Mouse (Mus musculus) cerebral cortex, adult 2 months (tissue): ENCODE results near the gene Six6.

Experiments used
- WGBS: fragments of 180-500 bp; shearing (Covaris S2); methylation state at CpG from one replicate; pipeline ENCODE4 v1.1.7; 2018; 5-methylcytosine and 5-hydroxymethylcytosine counted together

Six6 gene

DNA sequence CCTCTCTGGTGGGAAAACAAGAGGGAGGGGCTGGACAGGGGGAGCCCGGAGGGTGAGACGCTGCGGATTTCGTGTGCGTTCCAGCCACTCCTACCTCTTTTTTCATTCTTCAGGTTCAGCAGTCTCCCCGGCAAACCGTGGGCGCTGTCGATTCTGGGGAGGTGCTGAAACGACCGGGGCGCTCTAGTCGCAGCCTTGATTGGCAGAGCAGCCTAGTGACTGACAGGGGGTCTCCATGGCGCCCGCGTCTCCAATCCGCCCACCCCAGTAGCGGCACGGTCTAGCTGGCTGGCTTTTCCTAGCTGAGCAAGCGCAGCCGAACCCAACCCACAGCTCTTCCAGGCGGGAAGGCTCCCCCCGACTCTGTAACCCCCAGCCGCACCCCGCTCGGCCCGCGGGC, at the start of gene Six6:
Six6 (plus strand) TSS at position 277 of the 400 bp plus-strand sequence.
- under 1% methylated on average over 28 of the region's 28 CpGs for WGBS

DNA sequence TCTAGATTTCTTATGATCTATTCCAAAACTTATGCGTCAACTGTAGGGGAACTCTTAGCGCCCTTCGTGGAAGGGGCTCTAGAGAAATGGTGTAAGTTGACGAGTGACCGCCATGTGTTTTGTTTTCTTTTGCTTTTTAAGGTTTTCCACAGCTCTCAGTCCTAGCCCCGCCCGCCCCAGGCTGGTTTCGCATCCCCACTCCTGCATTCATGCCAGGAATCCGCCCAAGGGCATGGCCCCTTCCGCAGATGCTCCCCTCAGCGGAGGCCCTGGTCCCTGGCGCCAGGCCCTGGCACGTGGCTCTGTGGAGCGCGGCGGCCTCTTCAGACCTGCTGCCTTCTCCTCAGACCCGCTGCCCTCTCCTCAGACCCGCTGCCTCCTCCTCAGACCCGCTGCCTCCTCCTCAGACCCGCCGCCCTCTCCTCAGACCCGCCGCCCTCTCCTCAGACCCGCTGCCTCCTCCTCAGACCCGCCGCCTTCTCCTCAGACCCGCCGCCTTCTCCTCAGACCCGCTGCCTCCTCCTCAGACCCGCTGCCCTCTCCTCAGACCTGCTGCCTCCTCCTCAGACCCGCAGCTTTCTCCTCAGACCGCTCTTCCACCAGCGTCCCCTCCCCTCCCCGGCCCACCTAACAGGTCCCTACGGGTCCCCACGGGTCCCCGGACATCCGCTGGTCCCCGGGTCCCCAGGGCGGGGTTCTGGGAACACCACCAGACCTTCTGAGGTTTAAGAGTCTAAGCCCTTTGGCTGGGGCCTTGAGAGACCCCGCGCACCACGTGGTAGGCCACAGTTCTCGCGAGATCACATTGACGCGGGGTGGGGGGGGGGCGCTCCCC, 22.3 kb upstream of the Six6 start:
- WGBS: 19% methylated on average over 48 of the region's 48 CpGs

DNA sequence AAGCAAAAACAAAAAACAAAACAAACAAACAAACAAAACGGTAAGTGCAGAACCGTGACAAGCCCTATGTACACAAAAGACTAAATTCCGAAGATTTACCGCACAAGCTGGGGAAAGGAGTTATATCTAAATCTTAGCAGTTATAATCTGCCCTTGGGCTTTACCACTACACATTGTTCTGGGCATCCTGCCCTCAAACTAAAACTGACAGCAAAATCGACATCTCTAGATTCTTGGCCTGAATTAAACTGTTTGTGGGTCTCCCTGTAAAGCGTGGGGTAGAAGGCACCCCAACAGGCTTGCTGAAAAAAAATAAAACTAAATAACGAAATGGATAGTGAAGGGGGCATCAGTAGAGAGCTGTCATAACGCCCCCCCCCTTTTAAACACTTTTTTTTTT, 2.9 kb upstream of the Six6 start:
- WGBS: 22% methylated on average over 8 of the region's 8 CpGs

GRCm38 (mm10) chr12:72937537-72938120, 2.1 kb upstream of the Six6 start:
- 6% methylated on average over 19 of the region's 19 CpGs for WGBS

DNA sequence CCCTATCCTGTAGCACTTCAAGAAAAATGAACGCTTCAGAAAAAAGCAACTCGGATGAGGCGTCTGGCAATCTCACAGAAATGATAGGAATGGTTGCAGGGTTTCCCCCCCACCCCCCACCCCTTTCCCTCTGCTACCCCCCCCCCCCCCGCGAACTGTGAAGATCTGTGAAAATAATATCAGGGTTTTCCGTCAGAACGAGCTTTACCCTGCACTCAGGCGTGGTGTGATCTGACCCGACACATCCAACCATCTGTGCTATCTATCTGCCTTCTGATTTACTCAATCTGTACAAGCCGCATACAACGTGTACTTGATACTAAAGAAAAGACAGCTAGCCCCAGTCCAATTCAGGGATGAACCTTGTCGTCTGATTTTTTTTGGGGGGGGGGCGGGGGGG, 1.5 kb upstream of the Six6 start:
- 6% methylated on average over 13 of the region's 13 CpGs for WGBS

- WGBS: 4% methylated on average over 14 of the region's 14 CpGs
These were observed 847 bp upstream of the Six6 start for GRCm38 (mm10) chr12:72938600-72939490.

DNA sequence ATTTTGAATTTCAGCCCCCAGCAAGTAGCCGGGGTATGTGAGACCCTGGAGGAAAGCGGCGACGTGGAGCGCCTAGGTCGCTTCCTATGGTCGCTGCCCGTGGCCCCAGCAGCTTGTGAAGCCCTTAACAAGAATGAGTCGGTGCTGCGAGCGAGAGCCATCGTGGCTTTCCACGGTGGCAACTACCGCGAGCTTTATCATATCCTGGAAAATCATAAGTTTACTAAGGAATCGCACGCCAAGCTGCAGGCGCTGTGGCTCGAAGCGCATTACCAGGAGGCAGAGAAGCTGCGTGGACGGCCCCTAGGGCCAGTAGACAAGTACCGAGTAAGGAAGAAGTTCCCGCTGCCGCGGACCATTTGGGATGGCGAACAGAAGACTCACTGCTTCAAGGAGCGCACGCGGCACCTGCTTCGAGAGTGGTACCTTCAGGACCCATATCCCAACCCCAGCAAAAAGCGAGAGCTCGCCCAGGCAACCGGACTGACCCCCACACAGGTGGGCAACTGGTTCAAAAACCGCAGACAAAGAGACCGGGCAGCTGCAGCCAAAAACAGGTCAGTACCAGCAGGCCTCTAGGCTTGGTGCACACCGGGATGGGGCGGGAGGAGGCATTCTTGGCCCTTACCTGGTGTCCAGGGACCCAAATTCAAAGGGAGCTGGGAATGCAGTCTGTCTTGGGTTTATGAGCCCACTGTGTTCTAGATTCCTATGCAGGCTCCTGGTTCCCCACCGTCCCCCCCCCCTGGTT, 554 bp downstream of the Six6 start, which contains the start of gene 4930447C04Rik:
4930447C04Rik (minus strand) TSS at position 704 of the 751 bp plus-strand sequence.
- 2% methylated on average over 39 of the region's 39 CpGs for WGBS

GRCm38 (mm10) chr12:72940822-72941397, 1.2 kb downstream of the Six6 start:
- WGBS: 8% methylated on average over 11 of the region's 11 CpGs

DNA sequence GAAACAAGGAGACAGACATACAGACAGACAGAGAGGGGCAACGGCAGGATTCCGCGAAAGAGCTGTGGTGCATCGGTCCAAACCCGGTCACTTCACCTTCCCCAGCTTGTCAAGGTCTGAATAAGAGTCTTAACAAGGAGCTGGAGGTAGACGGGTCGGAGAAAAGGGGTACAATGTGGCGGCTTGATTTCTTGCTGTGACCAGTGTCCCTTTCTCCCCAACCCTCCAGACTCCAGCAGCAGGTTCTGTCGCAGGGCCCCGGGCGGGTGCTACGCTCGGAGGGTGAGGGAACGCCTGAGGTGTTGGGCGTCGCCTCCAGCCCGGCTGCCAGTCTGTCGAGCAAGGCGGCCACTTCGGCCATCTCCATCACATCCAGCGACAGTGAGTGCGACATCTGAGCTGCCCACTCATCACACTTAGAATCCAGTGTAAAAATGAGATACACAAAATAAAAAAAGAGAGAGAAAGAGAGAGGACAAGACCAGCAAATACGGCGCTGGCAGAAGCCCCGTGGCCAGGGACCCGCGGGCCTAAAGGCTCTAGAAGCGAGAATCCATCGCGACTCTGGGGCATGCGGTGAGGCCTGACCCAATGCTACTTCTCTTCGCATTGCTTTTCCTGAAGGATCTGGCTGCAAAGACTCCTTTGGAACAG, 1.8 kb downstream of the Six6 start:
- 2% methylated on average over 32 of the region's 32 CpGs for WGBS

GRCm38 (mm10) chr12:72942171-72942570, 2.5 kb downstream of the Six6 start:
- WGBS: 33% methylated on average over 6 of the region's 6 CpGs

DNA sequence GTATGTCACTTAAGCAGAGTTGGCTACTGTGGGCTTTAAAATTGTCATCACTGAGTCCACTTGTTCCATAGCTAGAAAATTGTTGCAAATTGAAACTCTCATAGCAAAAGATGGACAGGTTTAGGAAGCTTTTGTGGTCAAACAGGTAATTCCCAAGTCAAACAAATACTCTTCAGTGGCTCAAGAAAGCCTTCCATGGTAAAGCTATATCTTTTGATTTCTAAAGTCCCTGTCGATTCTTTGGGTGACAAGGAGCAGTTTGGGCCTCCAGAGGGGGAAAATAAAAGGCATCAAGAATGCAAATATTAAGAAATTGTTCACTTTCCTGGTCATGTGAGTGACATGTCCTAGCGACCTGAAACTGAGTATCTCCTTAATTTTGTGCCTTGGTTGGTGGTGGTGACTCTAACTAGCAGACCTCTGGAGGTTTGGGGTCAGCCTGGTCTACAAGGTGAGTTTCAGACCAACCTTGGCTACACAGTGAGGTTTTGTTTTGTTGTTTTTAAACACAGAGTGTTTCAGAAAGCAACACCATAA, 4.0 kb downstream of the Six6 start:
- 9% methylated on average over 2 of the region's 2 CpGs for WGBS

DNA sequence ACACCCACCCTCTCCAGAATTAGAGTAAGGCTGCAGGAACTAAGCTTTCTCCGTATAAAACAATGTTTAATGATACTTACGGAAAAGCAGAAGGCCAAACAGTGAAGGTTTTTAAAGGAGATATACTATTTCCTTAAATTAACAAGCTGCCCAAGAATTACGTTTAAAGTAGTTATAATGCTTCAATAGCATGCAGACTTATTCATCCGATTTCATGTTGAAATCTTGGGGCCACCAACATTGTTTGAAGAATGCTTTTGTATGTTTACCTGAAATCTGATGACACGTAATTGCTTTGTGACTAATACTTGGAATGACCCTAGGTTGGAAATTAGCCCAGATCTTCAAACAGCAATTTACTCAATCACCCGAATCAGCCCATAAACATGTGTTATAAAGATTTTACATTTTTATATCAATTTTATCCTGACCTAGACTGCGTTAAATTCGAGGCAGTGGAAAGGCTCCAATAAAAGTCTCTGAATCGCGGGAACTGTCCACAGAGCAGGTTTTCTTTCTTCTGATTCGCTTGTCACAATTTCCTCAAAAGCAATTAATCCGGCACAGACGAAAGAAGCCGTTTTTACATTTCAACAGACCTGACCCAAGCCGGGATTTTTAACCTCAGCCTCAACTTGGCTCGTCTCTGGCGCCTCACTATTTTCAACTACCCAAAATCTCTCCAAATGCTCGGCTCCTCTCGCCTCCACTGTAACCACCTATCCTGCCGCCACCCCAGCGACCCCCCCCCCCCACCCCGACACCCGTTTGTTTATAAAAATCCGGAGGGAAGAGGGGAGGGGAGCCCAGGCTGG, 4.9 kb downstream of the Six6 start:
- WGBS: 5% methylated on average over 24 of the region's 24 CpGs

DNA sequence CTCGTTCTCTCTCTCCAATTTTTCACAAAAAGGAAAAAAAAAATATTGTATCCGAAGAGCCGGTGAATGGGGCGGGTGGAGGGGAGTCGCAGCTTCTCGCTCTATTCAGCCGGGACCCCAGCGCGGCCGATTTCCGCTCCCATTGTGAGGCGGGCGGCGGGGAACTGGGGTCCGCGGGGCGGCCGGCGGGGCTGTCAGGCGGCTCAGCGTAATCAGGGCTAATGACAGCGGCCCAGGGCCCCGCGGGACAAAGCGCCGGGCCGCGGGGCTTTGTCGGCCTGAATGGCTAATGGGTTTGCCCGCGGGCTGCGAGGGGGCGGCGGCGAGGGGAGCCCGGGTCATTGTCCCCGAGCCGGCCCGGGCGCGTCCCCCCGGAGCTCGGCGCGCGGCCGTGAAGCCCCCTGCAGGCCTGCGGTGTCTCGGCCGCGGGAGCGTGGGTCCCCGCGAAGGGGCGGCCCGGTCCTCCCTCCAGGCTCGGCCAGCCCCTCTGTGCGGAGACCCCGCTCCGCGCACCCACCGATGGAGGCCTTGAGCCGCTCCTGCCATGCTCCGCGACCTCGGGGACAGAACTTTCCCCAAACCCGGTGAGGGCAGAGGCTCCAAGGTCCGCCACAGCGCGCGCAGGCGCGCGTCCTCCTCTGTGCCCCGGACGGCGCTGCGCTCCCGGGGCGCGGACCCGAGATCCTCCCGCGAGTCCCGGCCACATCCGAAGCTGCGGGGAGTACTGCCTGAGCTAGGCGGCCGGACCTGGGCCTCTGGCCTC, 5.8 kb downstream of the Six6 start:
- 2% methylated on average over 71 of the region's 89 CpGs for WGBS

DNA sequence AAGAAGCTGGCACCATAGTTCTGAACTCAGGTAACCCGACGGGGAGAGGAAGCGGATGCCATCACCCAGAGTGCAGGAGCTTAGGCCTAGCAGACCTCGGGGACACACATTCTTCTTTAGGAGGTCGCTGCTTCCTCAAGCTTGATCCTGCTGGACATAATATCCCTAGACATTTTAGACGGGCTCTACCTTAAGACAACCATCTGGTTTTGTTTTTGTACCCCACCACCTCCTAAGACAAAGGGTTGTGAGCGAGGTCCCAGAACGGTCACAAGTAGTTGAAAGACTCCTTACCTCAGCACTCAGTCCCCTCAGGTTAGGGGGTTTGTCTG, 6.3 kb downstream of the Six6 start:
- 6% methylated on average over 8 of the region's 8 CpGs for WGBS

DNA sequence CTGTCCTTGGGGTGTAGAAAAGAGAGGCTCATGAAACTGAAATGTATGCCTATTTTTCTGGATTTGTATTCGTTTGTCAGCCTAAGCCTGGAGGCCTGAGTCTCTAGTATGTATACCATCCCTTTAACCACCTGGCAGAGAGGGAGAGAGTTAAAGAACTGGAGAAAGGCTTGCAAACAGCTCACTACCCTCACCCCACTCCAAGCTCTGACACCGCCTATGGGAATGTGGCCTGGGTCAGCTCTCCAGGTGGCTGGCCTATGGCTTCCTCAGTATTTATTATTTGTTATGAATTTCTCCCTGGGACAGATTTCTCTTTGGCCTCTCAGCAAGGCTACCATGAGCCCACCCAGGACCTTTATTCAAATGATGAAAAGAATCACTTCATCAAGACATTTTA, 7.6 kb downstream of the Six6 start:
- 50% methylated on average over 2 of the region's 2 CpGs for WGBS

- WGBS: 93% methylated on average over 5 of the region's 5 CpGs
These were observed 13.4 kb downstream of the Six6 start for GRCm38 (mm10) chr12:72953089-72953488.

DNA sequence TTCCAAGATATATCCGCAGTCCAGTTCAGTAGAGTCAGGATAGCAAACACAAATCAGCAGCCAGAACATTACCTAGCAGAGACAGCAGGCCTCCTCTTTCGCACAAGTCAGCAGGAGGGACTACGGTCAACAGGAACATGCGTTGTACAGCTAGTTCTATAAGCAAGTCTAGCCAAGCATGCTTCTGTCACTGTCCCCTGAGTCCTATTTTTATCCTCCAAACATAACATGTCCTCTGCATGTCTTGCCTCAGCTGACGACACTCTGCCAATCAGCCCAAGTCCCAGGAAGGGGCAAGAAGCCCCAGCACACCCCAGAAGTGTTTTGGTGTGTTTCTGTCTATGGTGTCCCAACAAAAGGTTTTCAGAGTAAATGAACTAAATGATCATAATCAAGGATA, 14.2 kb downstream of the Six6 start:
- 88% methylated on average over 5 of the region's 5 CpGs for WGBS

DNA sequence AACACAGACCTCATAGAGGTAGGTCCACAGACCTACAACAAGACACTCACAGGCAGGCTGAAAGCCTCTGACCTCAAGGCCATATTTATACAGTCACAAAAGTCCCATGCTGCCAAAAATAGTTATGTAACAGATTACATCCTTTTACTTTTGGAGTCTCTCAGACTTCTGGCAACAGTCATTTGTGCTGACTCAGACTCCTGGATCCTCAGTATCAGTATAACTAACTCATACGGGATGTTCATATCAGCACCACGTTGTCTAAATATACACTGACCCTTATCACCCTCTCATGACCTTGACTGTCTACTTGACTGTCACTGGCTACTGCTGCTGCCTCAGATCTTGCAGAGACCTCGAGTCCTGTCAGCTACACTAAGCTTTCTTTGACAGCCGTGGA, 15.2 kb downstream of the Six6 start:
- 79% methylated on average over 4 of the region's 4 CpGs for WGBS
